Mouse (Mus musculus) mouse trophoblast stem cell (cell line): Measurements from ENCODE around the gene Atf6b.

Experiments
- in situ Hi-C, 2 experiments: fragments of 300-500 bp; cut with MseI, MboI; formaldehyde crosslinking; loops; 2 replicates in 1 of 2; 3 replicates in 1 of 2; pipeline ENCODE4 v1.15.1; 2025

Gene Atf6b

GRCm38 (mm10) chr17:34648141-34648890, 1.4 kb downstream of the Atf6b start:
- in situ Hi-C loops = no loop called here

GRCm38 (mm10) chr17:34649106-34649864, 2.3 kb downstream of the Atf6b start:
- in situ Hi-C loops = no loop called here

DNA sequence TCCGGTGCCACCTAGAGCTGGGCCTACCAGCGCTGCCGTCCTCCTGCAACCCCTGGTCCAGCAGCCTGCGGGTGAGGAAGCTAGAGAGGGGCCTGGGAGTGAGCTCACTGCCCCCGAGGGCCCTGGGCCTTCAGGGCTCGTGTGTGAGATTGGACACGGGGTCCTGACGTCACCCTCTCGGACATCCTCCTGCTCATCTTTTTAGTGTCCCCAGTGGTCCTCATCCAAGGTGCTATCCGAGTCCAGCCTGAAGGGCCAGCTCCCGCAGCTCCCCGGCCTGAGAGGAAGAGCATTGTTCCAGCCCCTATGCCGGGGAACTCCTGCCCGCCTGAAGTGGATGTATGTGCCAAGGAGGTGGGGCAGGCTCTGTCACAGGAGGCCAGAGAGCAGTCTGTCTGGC, 3.8 kb downstream of the Atf6b start:
- in situ Hi-C loops = no loop called here

GRCm38 (mm10) chr17:34651507-34652221, 4.7 kb downstream of the Atf6b start:
- in situ Hi-C loops = no loop called here

GRCm38 (mm10) chr17:34652546-34652945, 5.6 kb downstream of the Atf6b start:
- in situ Hi-C loops = no loop called here

- in situ Hi-C loops = no loop called here
Observed at GRCm38 (mm10) chr17:34652985-34653384, 6.0 kb downstream of the Atf6b start.

DNA sequence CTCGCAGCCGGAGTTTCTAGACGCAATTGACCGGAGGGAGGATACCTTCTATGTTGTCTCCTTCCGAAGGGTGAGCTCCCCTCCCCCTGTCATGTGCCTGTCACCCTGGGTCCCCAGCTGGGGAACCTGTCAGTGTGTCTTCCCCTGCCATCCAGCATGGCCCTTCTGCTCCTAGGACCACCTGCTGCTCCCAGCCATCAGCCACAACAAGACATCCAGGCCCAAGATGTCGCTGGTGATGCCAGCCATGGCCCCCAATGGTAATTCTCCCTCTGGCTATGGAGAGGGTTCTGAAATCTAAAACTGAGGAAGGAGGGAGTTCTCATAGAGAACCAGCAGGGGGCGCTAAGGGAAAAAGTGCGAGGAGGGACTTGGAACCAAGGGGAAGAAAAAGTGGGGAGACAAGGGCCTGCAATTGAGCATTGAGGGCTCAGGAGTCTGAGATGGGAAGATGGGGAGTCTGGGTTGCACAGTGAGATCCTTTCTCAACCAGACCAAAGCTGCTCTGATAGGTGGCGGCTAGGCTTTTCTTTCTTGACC, 6.9 kb downstream of the Atf6b start:
- in situ Hi-C loops = no loop called here

GRCm38 (mm10) chr17:34654392-34654791, 7.4 kb downstream of the Atf6b start:
- in situ Hi-C loops = no loop called here

DNA sequence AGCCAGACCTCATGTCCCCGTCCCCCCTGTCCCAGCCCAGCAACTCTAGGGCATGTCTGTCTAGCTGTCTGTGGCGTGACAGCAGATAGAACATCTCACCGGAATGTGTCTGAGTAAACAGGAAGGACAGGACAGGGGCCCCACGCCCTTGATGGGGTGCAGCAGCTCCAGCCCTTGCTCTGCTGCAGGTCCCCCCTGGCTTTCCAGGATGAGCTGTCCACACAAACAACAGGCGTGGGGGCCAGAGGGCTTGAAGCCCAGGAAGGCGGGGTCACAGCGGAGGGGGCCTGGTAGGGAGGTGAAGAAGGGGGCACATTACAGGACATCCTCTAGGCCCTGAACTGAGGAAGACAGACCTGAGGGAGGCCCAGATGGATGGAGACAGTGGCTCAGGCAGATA, 8.2 kb downstream of the Atf6b start:
- in situ Hi-C loops = no loop called here

- in situ Hi-C loops = no loop called here
Observed at GRCm38 (mm10) chr17:34655581-34655991, 8.6 kb downstream of the Atf6b start.

DNA sequence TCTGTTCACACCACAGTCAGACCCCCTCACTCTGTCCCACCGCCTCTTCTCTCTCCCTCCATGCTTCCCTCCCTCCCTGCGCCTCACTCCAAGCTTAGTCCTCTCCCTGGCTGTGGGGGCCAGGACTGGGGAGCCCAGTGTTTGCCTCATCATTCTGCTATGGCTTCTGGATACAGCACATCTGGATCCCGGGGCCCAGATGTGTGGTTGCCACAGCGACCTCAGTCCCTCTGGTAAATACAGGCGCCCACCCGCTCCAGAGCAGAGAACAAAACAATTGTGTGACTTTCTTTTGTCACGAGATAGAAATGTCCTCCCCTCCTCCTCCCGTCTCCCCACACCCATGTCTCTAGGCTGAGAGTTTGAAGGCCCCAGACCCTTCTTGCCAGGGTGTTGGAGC, 9.7 kb downstream of the Atf6b start:
- in situ Hi-C loops = no loop called here

DNA sequence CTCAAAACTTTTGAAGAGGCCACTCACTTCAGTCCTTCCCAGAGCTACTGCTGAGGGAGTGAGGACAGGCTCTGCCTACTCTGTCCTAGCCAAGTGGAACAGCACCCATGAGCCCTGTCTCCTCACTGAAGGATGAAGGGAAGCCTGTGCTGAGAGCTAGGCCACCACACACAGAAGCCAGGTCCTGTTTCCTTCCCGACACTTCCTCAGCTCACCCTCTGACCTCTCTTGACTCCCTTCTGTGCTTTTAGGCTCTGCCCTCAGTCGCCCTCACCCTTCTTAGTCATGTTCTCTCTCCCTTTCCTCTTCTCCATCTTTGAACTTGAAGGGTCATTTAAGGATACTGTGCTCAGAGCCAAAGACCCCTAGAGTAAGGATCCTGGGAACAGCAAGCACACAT, 10.3 kb downstream of the Atf6b start:
- in situ Hi-C loops = no loop called here

GRCm38 (mm10) chr17:34658145-34658544, 11.2 kb downstream of the Atf6b start:
- in situ Hi-C loops = no loop called here

GRCm38 (mm10) chr17:34658591-34658990, 11.6 kb downstream of the Atf6b start:
- in situ Hi-C loops = no loop called here

- in situ Hi-C loops = no loop called here
Observed at GRCm38 (mm10) chr17:34659181-34659896, 12.4 kb downstream of the Atf6b start.

DNA sequence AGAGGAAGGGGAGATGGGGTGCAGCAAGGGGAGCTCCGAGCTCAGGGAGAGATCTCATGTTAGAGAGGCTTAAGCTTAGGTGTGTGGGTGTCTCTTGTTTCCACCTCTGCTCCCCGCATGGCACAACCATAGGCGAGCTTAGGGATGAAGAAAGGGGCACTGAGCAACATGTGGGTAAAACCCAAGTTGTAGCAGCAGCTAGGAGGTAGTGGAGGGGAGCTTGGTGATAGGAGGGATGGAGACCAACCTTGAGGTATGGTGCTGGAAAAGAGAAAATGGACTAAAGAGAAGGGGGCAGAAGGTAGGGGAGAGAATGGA, 12.9 kb downstream of the Atf6b start:
- in situ Hi-C loops = loop anchor here in 1 of 2 experiments (10.0 kb wide), 1 partner anchor 55 kb away; no protein-coding TSS in a partner anchor

GRCm38 (mm10) chr17:34660259-34660820, 13.4 kb downstream of the Atf6b start:
- in situ Hi-C loops = loop anchor here in 1 of 2 experiments (10.0 kb wide), 1 partner anchor 54 kb away; no protein-coding TSS in a partner anchor

GRCm38 (mm10) chr17:34661121-34661591, 14.2 kb downstream of the Atf6b start:
- in situ Hi-C loops = loop anchor here in 1 of 2 experiments (10.0 kb wide), 1 partner anchor 54 kb away; no protein-coding TSS in a partner anchor

GRCm38 (mm10) chr17:34662468-34662867, 15.5 kb downstream of the Atf6b start:
- in situ Hi-C loops = loop anchor here in 1 of 2 experiments (10.0 kb wide), 1 partner anchor 52 kb away; no protein-coding TSS in a partner anchor

DNA sequence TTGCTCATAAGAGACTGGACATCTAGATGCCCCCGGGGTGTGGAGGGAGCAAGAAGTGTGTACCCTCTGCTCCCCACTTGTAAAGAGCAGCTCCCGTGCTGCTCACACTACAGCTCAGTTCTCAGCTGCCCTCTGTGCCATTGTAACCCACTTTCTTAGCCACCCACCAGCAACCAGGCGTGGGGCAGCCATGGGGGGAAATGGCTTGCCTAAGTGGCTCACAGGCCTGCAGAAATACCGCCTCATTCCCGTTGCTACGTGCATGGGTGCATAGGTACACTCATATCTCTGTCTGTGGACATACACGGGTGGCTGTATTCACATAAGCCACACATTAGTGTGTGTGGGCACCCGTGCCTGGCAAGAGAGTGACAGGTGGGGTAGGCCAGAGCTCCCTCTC, 16.0 kb downstream of the Atf6b start:
- in situ Hi-C loops = loop anchor here in 1 of 2 experiments (10.0 kb wide), 1 partner anchor 52 kb away; no protein-coding TSS in a partner anchor

DNA sequence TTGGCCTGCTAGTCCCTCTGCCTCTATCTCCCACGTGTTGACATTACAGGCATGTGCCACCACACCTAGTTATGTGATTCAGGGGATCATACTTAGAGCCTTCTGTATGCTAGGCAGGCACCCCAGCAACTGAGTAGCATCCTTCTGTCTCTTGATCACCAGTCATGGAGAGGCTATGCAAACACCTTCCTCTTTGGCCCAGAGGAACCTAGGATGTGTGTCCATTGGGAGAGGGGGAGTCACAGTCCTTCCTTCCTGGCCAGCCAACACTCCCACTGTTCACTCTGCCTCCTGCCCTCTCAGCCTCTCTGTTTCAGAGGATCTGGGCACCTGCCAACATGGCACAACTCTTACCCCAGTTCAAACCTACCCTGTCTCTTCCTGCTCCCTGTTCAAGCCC, 16.6 kb downstream of the Atf6b start:
- in situ Hi-C loops = loop anchor here in 1 of 2 experiments (10.0 kb wide), 1 partner anchor 51 kb away; no protein-coding TSS in a partner anchor
